Mouse (Mus musculus): ENCODE data around the gene Serinc5. TPM values are rescaled to one million over a fixed set of nuclear protein-coding genes. Genes with fewer than 3 reads are reported as not detected.

Serinc5 gene
- total RNA-seq (2023): 22.1 and 22.7 TPM in 2 replicates

DNA sequence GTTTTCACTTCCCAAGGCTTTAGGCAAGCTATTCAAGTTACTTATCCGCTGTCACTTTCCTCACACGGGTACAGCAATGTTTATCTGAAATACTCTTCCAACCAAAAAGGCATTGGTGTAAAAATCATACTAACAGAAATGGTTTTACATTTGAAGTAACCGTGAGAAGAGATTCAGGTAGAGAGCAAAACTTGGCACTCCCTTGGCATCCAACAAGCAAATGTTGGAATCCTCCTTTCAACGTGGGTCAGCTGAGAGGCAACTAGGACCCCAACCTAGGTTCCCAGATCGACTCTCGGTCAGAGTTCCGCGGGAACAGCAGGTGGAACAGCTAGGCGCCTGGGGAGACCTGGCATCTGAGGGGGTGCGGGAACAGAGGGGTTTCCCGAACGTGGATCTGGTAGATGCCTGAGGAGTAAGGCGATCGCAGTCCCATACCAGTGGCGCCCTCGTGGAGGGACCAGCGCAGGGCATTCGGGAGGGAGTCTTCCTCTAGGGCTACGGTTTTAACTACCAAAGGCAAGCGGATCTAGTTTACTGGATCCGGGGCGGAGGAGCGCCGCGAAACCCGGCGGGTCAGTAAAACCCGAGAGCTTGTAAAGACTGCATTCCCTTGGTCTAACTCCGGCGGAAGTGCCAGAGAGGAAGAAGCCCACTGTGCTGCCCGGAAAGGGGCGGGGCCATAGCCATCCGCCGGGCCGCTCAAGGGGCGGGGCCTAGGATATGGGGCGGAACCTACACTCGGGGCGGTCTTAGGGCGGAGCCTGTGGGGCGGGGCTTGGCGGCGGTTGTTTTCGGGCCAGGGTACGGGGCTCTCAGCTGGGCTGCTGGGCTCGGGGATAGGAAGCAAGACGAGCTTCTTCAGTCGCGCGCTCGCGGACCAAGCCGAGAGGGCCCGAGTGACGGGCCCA, at the start of gene Serinc5:
Gene Serinc5, plus strand, starts transcription at position 781 of the 911 bp plus-strand sequence.

DNA sequence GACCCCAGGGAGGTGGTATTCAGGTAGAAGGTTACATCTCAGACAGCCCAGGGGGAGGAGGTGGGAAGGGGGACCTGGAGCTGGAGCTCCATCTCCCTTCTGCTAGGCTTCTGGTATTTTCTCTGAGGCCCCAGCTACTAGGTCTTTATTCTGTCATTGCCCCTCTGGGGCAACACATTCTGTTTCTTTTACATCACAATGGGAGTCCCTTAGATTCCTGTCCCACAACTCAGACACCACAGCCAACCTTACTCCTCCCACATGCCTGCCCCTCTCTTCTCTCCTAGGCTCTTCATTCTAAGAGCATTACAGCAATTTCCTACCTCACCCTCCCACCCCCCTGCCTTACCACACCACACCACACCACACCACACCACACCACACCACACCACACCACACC, 34.8 kb upstream of the Serinc5 start, which contains the start of gene Spz1:
Gene Spz1, minus strand, starts transcription at position 101 of the 400 bp plus-strand sequence.

Other genes with a start within 250 kb of the Serinc5 start
- gene Ankrd34b, start 185.2 kb upstream of the Serinc5 start, total RNA-seq (2023): not detected in 2 replicates
- gene Fam151b, start 127.1 kb upstream of the Serinc5 start, total RNA-seq (2023): 3.4 and 4.1 TPM in 2 replicates
- 11.3 and 15.6 TPM in 2 replicates for gene Zfyve16, start 80.2 kb upstream of the Serinc5 start, total RNA-seq (2023)
- not detected in 2 replicates for gene Spz1, start 34.9 kb upstream of the Serinc5 start, total RNA-seq (2023)
- 0.19 TPM in 1 of 2 replicates, not detected in the other for gene Thbs4, start 183.7 kb downstream of the Serinc5 start, total RNA-seq (2023)
- 3.0 and 5.0 TPM in 2 replicates for gene Mtx3, start 233.7 kb downstream of the Serinc5 start, total RNA-seq (2023)